Mouse (Mus musculus) colon, adult 2 months (tissue): ENCODE data around the gene Mydgf. TPM values are rescaled to one million over a fixed set of nuclear protein-coding genes. Genes with fewer than 3 reads are reported as not detected.

ENCODE experiments used
- polyA plus RNA-seq: library from polyadenylated mRNA; depleted of rRNA; stranded (reverse); fragments of >200 nt; gene quantifications from 2 replicates; pipeline ENCODE4 v1.2.3, GENCODE M21; 2012; rRNA removed

Mydgf gene
- polyA plus RNA-seq, result 95.9 and 109 TPM in 2 replicates

DNA sequence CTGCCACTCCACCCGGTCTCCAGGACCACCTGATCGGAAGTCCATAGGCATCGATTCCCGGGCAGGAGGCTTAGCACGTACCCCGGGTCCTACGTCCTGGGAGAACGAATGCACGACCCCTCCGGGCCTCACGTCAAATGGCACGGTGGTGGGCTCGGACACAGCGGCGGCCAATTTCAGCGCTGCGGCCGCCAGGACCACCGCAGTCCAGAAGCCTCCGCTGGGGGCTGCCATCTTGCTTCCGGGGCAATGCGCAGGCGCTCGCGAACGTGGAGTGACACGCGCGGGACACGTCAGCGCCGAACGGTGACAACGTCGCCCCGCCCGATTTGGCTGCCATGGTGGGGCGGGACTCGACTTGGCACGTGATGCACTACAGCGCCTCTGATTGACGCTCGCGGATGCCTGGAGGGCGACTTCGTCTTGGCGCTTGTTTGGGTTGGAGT lies at the start of gene Mydgf:
Gene Mydgf (minus strand): TSS at position 263 of the 446 bp plus-strand sequence.

DNA sequence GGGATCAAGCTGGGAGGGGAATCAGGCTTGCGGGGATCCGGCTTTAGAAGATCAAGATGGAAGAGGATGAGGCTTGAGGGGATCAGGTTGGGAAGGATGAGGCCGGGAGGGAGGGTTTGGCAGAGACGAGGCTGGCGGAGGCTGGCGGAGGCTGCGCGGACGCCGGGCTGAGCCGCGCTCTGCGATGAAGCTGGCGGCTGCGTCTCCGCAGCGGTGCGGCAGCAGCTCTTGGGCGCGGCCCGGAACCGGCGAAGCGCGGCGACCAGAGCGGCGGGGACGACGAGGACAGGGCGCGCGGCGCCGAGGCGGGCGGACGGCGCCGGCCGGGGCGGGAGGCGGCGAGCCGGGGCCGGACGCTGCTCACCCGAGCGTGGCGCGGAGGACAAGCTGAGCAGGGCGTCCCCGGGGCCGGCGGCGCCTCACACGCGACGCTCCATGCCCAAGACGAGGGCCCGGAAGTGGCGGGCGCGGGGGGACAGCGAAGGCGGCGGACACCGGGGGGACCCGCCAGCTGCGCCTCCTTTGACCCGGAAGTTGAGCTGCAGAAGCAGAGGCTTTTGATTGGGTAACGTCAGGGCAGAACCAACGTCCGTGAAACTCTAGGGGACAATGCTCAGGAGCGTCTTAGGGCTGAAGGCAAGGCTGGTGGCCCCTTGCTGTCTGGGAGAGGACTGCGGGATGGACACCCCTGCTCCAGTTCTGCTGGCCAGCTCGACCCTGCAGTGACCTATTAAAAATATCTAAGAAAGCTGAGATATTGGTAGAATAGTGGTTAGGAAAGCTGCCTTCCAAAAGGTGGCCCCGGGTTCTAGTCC lies 34.9 kb upstream of the Mydgf start, which contains the start of gene Dpp9:
Gene Dpp9 (minus strand): TSS at position 529 of the 815 bp plus-strand sequence.

GRCm38 (mm10) chr17:56162231-56162774 lies 21.4 kb downstream of the Mydgf start, which contains the start of gene Tnfaip8l1:
Gene Tnfaip8l1 (plus strand): TSS chr17:56162477.

DNA sequence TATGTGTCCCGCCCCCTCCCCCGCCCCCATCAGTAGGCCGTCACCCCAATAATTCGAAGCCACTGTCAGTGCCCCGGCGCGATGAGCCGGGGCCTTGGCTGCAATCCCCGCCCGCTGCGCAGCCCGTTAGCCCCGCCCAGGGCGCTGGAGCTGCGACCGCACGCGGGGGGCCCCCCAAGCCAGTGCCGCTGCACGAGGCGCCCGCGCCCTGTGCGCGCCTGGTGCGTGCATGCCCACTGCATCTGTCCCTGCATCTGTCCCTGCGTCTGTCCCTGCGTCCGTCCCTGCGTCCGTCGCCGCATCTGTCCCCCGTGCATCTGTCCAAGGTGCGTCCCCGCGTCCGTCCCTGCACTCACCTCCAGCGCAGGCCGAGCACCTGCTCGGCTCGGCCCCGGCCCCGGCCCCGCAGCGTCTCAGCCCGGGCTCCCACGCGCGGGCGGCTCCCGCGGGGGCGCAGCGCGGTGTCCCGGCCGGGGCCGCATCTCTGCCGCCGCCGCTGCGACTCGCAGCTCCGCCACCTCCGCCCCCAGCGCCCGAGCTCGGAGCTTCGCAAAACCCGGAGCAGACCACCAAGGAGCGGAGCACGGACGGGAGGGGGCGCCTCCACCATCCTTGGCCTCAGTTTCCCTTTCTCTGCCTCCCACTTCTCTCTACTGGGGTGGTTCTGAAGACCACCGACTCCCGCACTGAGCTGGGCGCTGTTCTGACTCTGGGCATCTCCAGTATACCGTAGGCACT lies 43.7 kb downstream of the Mydgf start, which contains the start of gene Sema6b:
Gene Sema6b (minus strand): TSS at position 486 of the 738 bp plus-strand sequence.

Other genes with a start within 250 kb of the Mydgf start
- 0.07 and 0.08 TPM in 2 replicates for gene Zfp119b, start 234.4 kb downstream of the Mydgf start, polyA plus RNA-seq
- gene Ebi3, start 231.3 kb downstream of the Mydgf start, polyA plus RNA-seq, result 5.3 and 6.3 TPM in 2 replicates
- gene Yju2, start 224.8 kb downstream of the Mydgf start, polyA plus RNA-seq, result 7.9 and 8.1 TPM in 2 replicates
- 3.8 and 4.6 TPM in 2 replicates for gene Shd, start 213.5 kb downstream of the Mydgf start, polyA plus RNA-seq
- gene Fsd1, start 197.4 kb downstream of the Mydgf start, polyA plus RNA-seq, result 1.3 and 1.6 TPM in 2 replicates
- gene Stap2, start 178.3 kb downstream of the Mydgf start, polyA plus RNA-seq, result 110 and 127 TPM in 2 replicates
- gene Mpnd, start 178.2 kb downstream of the Mydgf start, polyA plus RNA-seq, result 132 and 198 TPM in 2 replicates
- 64.4 and 75.5 TPM in 2 replicates for gene Sh3gl1, start 147.3 kb downstream of the Mydgf start, polyA plus RNA-seq
- gene Chaf1a, start 143.5 kb downstream of the Mydgf start, polyA plus RNA-seq, result 3.0 and 3.6 TPM in 2 replicates
- 59.7 and 66.8 TPM in 2 replicates for gene Ubxn6, start 108.9 kb downstream of the Mydgf start, polyA plus RNA-seq
- gene Hdgfl2, start 104.3 kb downstream of the Mydgf start, polyA plus RNA-seq, result 28.7 and 35.8 TPM in 2 replicates
- gene Plin4, start 74.1 kb downstream of the Mydgf start, polyA plus RNA-seq, result 19.6 and 23.9 TPM in 2 replicates
- gene Plin5, start 66.3 kb downstream of the Mydgf start, polyA plus RNA-seq, result 0.37 and 0.65 TPM in 2 replicates
- 14.3 and 21.9 TPM in 2 replicates for gene Lrg1, start 61.9 kb downstream of the Mydgf start, polyA plus RNA-seq
- 8.0 and 8.2 TPM in 2 replicates for gene Sema6b, start 43.6 kb downstream of the Mydgf start, polyA plus RNA-seq
- gene Tnfaip8l1, start 21.4 kb downstream of the Mydgf start, polyA plus RNA-seq, result 13.1 and 13.6 TPM in 2 replicates
- 47.5 and 53.8 TPM in 2 replicates for gene Dpp9, start 35.0 kb upstream of the Mydgf start, polyA plus RNA-seq
- 33.4 and 34.7 TPM in 2 replicates for gene Fem1a, start 72.9 kb upstream of the Mydgf start, polyA plus RNA-seq
- gene Ticam1, start 92.9 kb upstream of the Mydgf start, polyA plus RNA-seq, result 42.4 and 48.5 TPM in 2 replicates
- gene Plin3, start 109.0 kb upstream of the Mydgf start, polyA plus RNA-seq, result 49.5 and 51.8 TPM in 2 replicates
- gene Arrdc5, start 116.4 kb upstream of the Mydgf start, polyA plus RNA-seq, result not detected in 2 replicates
- gene Uhrf1, start 119.4 kb upstream of the Mydgf start, polyA plus RNA-seq, result 14.5 and 15.3 TPM in 2 replicates
- 39.1 and 44.1 TPM in 2 replicates for gene Kdm4b, start 142.1 kb upstream of the Mydgf start, polyA plus RNA-seq